34 mouse cellular contexts compared by ENCODE assay signal in the genomic region with DNA sequence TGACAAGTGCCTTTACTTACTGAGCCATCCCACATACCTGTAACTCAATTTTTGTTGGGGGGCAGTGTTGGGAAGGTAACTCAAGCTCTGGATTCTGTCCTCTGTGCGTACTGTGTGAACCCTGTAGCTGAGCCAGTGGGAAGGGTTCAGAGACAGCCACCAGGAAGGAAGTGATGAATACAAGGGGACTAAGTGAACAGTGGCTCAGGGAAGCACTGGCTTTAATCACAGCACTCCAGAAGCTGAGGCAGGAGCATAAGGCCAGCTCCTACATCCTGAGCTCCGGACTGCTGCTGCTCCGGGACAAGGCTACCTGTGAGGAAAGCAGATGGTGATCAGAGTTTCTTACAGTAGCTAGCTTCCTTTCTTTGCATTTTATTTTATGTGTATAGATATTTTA. TPM values are rescaled to one million over a fixed set of nuclear protein-coding genes. Genes with fewer than 3 reads are reported as not detected.
A peak's percentile ranks its signal among the peaks of the same experiment; 100 is the strongest.
DNase-seq lines count a peak whose midpoint lies in the region; ATAC-seq and TF ChIP-seq lines count a peak whose summit lies in the region.
"Had no signal": no experiment of that assay in that cellular context is flagged by ENCODE, and none has a peak within 500 bp of the region (broad histone marks: within the 10 kb centered on the region; RNA-seq: fewer than 3 reads in every experiment).

No protein-coding gene starts in this region.

- WGBS in heart, embryonic 15.5 days = 72% methylated on average over 3 of the region's 3 CpGs
- WGBS in liver, embryonic 16.5 days (ENCODE audit: insufficient replicate concordance) = 56% methylated on average over 3 of the region's 3 CpGs
- WGBS in liver, embryonic 11.5 days = 68% methylated on average over 3 of the region's 3 CpGs

- DNase-seq in heart, adult 9 months (ENCODE audit: low spot score in 2 of 2) = no peak
- DNase-seq in liver, embryonic 11.5 days (ENCODE audit: low spot score) = no peak
- no peak for DNase-seq in left cerebral cortex, adult 18-20 months (ENCODE audit: low spot score in 2 of 2)
- DNase-seq: adrenal gland, adult 2 months; adrenal gland, postnatal 36 days; cerebellum, adult 2 months; cerebellum, postnatal 14 days; gastrocnemius, postnatal 25 days; heart, adult 18-20 months; heart, postnatal 14 days; kidney, adult 8-10 months; kidney, postnatal 4 days; left cerebral cortex, postnatal 4 days; liver, embryonic 13.5 days; lung, adult 2 months; lung, postnatal 10 days; thymus, adult 2 months; thymus, postnatal 36 days had no signal

- no peak for ATAC-seq in heart, embryonic 15.5 days (replicated peaks; ENCODE audit: insufficient number of reproducible peaks, insufficient read depth, low FRiP score, low read depth)
- ATAC-seq in liver, embryonic 16.5 days (ENCODE audit: low read depth) = 0 out of 2 replicates have a peak, but pooled peaks have one; percentile 27
- no peak for ATAC-seq in liver, embryonic 11.5 days (replicated peaks; ENCODE audit: low FRiP score)
- ATAC-seq: activated CD4-positive, CD25-positive, alpha-beta regulatory T cell, adult 4 months; CD4-positive, CD25-positive, alpha-beta regulatory T cell, adult 4 months; inflammation-experienced regulatory T-cells, adult 6 months had no signal

- 0 out of 2 replicates have a peak overlapping the region, but pooled peaks have one; percentile 1 for H3K27ac ChIP-seq in heart, embryonic 15.5 days
- no peak overlapping the region for H3K27ac ChIP-seq in liver, embryonic 16.5 days (ENCODE audit: low read length)
- H3K27ac ChIP-seq in liver, embryonic 11.5 days (ENCODE audit: low read depth, low read length) = no peak overlapping the region
- peak overlapping the region; percentile 23 for H3K27ac ChIP-seq in brown adipose tissue, adult 24 weeks (replicated peaks; ENCODE audit: low read depth, low read length)
- H3K27ac ChIP-seq: forebrain, embryonic 12.5 days; heart, embryonic 13.5 days; hindbrain, embryonic 10.5 days; liver, embryonic 13.5 days; macrophage; neural tube, embryonic 12.5 days had no signal

- H3K4me1 ChIP-seq in heart, embryonic 15.5 days (replicated peaks) = peaks cover 32% of the 10 kb centered on the region
- H3K4me1 ChIP-seq in liver, embryonic 16.5 days (ENCODE audit: control insufficient read depth, low read depth, low read length) = peaks cover 4% of the 10 kb centered on the region
- peaks cover 23% of the 10 kb centered on the region for H3K4me1 ChIP-seq in liver, embryonic 11.5 days (replicated peaks; ENCODE audit: control insufficient read depth, insufficient read depth, low read length)
- peaks cover 96% of the 10 kb centered on the region for H3K4me1 ChIP-seq in E14TG2a.4 (replicated peaks; ENCODE audit: low read depth, low read length)
- H3K4me1 ChIP-seq in brown adipose tissue, adult 24 weeks (ENCODE audit: control insufficient read depth, insufficient read depth, insufficient read length, low read length) = peaks cover 33% of the 10 kb centered on the region

- H3K36me3 ChIP-seq in heart, embryonic 15.5 days = no peaks in the 10 kb centered on the region
- no peaks in the 10 kb centered on the region for H3K36me3 ChIP-seq in liver, embryonic 16.5 days (ENCODE audit: control insufficient read depth, insufficient read depth)
- H3K36me3 ChIP-seq in liver, embryonic 11.5 days (ENCODE audit: control insufficient read depth, insufficient read depth, low read length) = no peaks in the 10 kb centered on the region
- peaks cover 13% of the 10 kb centered on the region for H3K36me3 ChIP-seq in E14TG2a.4 (ENCODE audit: insufficient read depth, low read length)
- H3K36me3 ChIP-seq: forebrain, embryonic 12.5 days; heart, embryonic 13.5 days; hindbrain, embryonic 10.5 days; hindbrain, embryonic 15.5 days; liver, embryonic 13.5 days; midbrain, embryonic 12.5 days; neural tube, embryonic 12.5 days had no signal

- H3K9ac ChIP-seq in heart, embryonic 15.5 days = no peak overlapping the region
- H3K9ac ChIP-seq in liver, embryonic 16.5 days (ENCODE audit: low read depth, low read length) = no peak overlapping the region
- H3K9ac ChIP-seq in liver, embryonic 11.5 days (ENCODE audit: low read depth, low read length) = no peak overlapping the region
- H3K9ac ChIP-seq: forebrain, embryonic 12.5 days; heart, embryonic 13.5 days; hindbrain, embryonic 15.5 days; liver, embryonic 13.5 days; midbrain, embryonic 12.5 days; neural tube, embryonic 12.5 days had no signal

- H3K4me3 ChIP-seq in heart, embryonic 15.5 days = no peak overlapping the region
- H3K4me3 ChIP-seq in liver, embryonic 16.5 days (ENCODE audit: low read depth, low read length) = no peak overlapping the region
- H3K4me3 ChIP-seq in liver, embryonic 11.5 days (ENCODE audit: low read depth, low read length) = no peak overlapping the region
- H3K4me3 ChIP-seq in E14TG2a.4 (replicated peaks; ENCODE audit: low read length) = peak overlapping the region; percentile 37; the same call in 1 of the 2 replicates
- no peak overlapping the region for H3K4me3 ChIP-seq in brown adipose tissue, adult 24 weeks (ENCODE audit: insufficient read depth, low read depth, low read length)
- H3K4me3 ChIP-seq: erythroblast, embryonic 14.5 days; forebrain, embryonic 12.5 days; heart, embryonic 13.5 days; hindbrain, embryonic 10.5 days; hindbrain, embryonic 15.5 days; liver, embryonic 13.5 days; midbrain, embryonic 12.5 days; myocyte; neural tube, embryonic 12.5 days had no signal

- H3K27me3 ChIP-seq in heart, embryonic 15.5 days = no peaks in the 10 kb centered on the region
- no peaks in the 10 kb centered on the region for H3K27me3 ChIP-seq in liver, embryonic 16.5 days (ENCODE audit: control insufficient read depth, insufficient read depth, low read depth, low read length)
- no peaks in the 10 kb centered on the region for H3K27me3 ChIP-seq in liver, embryonic 11.5 days (replicated peaks; ENCODE audit: control insufficient read depth, insufficient read depth, low read length)
- no peaks in the 10 kb centered on the region for H3K27me3 ChIP-seq in E14TG2a.4 (ENCODE audit: insufficient read depth, low read length)
- H3K27me3 ChIP-seq: forebrain, embryonic 12.5 days; heart, embryonic 13.5 days; hindbrain, embryonic 15.5 days; liver, embryonic 13.5 days; midbrain, embryonic 12.5 days; neural tube, embryonic 12.5 days had no signal

- H3K4me2 ChIP-seq in heart, embryonic 15.5 days = no peak overlapping the region
- no peak overlapping the region for H3K4me2 ChIP-seq in liver, embryonic 16.5 days (ENCODE audit: low read depth, low read length)
- no peak overlapping the region for H3K4me2 ChIP-seq in liver, embryonic 11.5 days
- H3K4me2 ChIP-seq: forebrain, embryonic 12.5 days; heart, embryonic 13.5 days; hindbrain, embryonic 15.5 days; liver, embryonic 13.5 days; midbrain, embryonic 12.5 days; neural tube, embryonic 12.5 days had no signal

- TF ChIP-seq CTCF in E14TG2a.4 (conservative IDR thresholded peaks at IDR 0.05; ENCODE audit: low read length) = no peak

- H3K9me3 ChIP-seq in heart, embryonic 15.5 days (replicated peaks) = no peaks in the 10 kb centered on the region
- no peaks in the 10 kb centered on the region for H3K9me3 ChIP-seq in liver, embryonic 16.5 days (replicated peaks; ENCODE audit: control insufficient read depth, low read length)
- H3K9me3 ChIP-seq in liver, embryonic 11.5 days (ENCODE audit: control insufficient read depth, low read length) = no peaks in the 10 kb centered on the region
- no peaks in the 10 kb centered on the region for H3K9me3 ChIP-seq in E14TG2a.4 (ENCODE audit: low read length)
- H3K9me3 ChIP-seq: forebrain, embryonic 12.5 days; heart, embryonic 13.5 days; hindbrain, embryonic 10.5 days; hindbrain, embryonic 15.5 days; liver, embryonic 13.5 days; midbrain, embryonic 12.5 days; neural tube, embryonic 12.5 days had no signal

RNA-seq across cellular contexts. Expression of gene Ncoa3, which starts 31.6 kb away (rescaled TPM):
- 8.7 and 11.0 TPM in 2 replicates for polyA plus RNA-seq in heart, embryonic 15.5 days (2015; fragmentation: Nextera tagmentation; extraction: Ambion mirVana)
- polyA plus RNA-seq in liver, embryonic 16.5 days (2015; fragmentation: Nextera tagmentation; extraction: Ambion mirVana) = 3.7 and 4.2 TPM in 2 replicates
- polyA plus RNA-seq in liver, embryonic 11.5 days (2014; fragmentation: Nextera tagmentation; extraction: Ambion mirVana) = 15.2 and 16.6 TPM in 2 replicates
- polyA plus RNA-seq in brown adipose tissue, adult 24 weeks (2012; ENCODE audit: insufficient read depth, insufficient read length, missing spikeins) = 7.8 and 10.1 TPM in 2 replicates
- total RNA-seq in left cerebral cortex, adult 18-20 months (2021) = 10 to 100 TPM; 35.8 to 38.7 TPM

Comparison
In these comparisons a context has a peak if more than half of its experiments do, and no peak if none do; other contexts are left out.
1. H3K27ac ChIP-seq: peak in heart, embryonic 15.5 days (single experiment) and brown adipose tissue, adult 24 weeks (single experiment); none in liver, embryonic 16.5 days (single experiment) and liver, embryonic 11.5 days (single experiment).